Mouse (Mus musculus) layer of hippocampus, adult 9-11 months (tissue): ENCODE results near the gene Sema3a.
"Not testable (repeated sequence)": the region's sequence is repeated elsewhere in the genome, so short reads cannot be mapped to it uniquely, and the experiment has no call there.

Source experiments
- DNase-seq: peaks from one replicate; pipeline ENCODE4 v3.0.0; 2022

The Sema3a gene

DNA sequence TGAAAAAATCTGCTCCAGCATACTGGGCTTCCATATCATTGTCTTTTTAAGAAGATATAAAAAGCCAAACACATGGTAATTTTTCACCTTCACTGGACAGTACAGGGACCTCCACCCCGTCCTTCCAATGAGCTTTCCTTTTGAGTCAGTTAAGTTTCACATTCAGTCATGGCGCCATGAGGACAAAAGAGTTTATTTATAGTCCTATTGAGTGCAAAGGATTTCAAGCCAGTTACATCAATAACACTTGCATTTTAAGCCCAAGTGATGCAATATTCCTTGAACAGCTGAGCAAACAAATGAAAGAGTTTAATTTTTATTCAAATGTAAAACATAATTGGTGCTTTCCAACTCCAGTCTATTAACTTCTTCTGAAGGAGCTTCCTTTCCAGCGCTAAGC is 448.7 kb downstream of the Sema3a start:
- no peak for DNase-seq

GRCm38 (mm10) chr5:13579123-13579522 is 453.9 kb downstream of the Sema3a start:
- no peak for DNase-seq

- no peak for DNase-seq
Measured at GRCm38 (mm10) chr5:13585559-13586207, 460.5 kb downstream of the Sema3a start.

- DNase-seq: no peak
Measured at GRCm38 (mm10) chr5:13594422-13594821, 469.2 kb downstream of the Sema3a start.

- no peak for DNase-seq
Measured at GRCm38 (mm10) chr5:13611631-13612030, 486.4 kb downstream of the Sema3a start.

DNA sequence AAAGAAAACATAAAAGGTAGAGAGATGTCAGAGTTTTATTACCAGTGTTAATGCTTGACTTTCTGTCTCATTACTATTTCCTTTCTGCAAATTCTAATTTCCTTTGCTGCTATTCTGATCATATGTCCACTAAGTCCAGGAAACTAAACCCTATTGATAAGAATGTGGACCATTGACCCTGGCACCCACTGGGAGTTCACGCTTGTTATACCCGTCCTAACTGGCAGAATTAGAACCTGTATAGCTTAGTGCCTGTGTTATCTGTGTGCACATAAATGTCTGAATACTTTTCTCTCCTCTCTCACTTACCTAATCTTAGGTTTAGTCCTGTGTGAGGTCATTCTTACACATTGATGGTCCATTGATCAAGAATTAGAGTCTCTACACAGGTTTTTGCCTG is 486.9 kb downstream of the Sema3a start:
- no peak for DNase-seq

- not testable (repeated sequence) for DNase-seq
Measured at GRCm38 (mm10) chr5:13614575-13614974, 489.4 kb downstream of the Sema3a start.

GRCm38 (mm10) chr5:13615907-13616306 is 490.7 kb downstream of the Sema3a start:
- DNase-seq: no peak

GRCm38 (mm10) chr5:13622578-13622977 is 497.4 kb downstream of the Sema3a start:
- DNase-seq: no peak

- no peak for DNase-seq
Measured at GRCm38 (mm10) chr5:13624754-13625153, 499.5 kb downstream of the Sema3a start.

- no peak for DNase-seq
Measured at GRCm38 (mm10) chr5:13626093-13626492, 500.9 kb downstream of the Sema3a start.

DNA sequence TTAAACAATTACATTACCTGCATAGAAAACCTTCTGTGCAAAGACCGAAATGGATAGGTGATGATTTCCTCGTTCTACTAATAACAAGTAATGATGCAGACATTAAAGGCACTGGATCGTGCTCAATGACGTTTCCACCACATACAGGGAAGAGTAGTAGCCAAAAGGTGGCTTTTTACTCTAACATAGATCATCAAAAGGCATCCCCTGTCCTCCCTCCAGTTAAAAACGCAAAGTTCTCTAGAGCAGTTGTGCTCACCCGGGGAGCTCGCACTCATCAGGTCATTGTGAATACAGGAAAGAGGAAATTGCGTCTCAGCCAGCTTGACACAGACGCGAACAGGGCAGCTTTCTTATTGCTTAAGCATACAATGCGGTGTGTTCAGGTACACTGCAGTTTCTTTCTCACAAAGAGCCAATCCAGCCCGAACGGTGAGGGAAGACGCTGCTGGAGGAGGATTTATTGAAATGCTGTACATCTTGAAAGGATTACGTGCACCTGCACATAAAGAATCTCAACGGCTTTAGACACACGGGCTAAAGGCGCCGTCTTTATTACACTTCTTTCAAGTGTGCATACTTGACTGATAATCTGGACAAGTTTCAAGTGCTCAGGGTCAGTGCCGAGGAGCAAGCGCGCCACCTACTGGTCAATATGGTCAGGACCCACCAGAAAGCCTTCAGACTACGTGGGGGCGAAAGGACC is 503.5 kb downstream of the Sema3a start:
- DNase-seq: peak; percentile 42

- DNase-seq: no peak
Measured at GRCm38 (mm10) chr5:13629916-13630315, 504.7 kb downstream of the Sema3a start.

GRCm38 (mm10) chr5:13630692-13631091 is 505.5 kb downstream of the Sema3a start:
- DNase-seq: no peak

- no peak for DNase-seq
Measured at GRCm38 (mm10) chr5:13636237-13636636, 511.0 kb downstream of the Sema3a start.
